Mouse (Mus musculus) gastrocnemius, adult 2 months (tissue): Measurements from ENCODE around the gene Tfdp1. TPM values are rescaled to one million over a fixed set of nuclear protein-coding genes. Genes with fewer than 3 reads are reported as not detected.

Experiments
- DNase-seq: peaks from one replicate; pipeline ENCODE4 v3.0.0; 2022
- H3K27ac ChIP-seq: fragments of 200-600 bp; 2 replicates; pipeline ENCODE4 v1.8.1; 2022; ENCODE audit warnings: mild to moderate bottlenecking
- H3K4me3 ChIP-seq: fragments of 200-600 bp; 2 replicates; pipeline ENCODE4 v1.8.1; 2022; ENCODE audit warnings: mild to moderate bottlenecking, moderate library complexity
- CTCF ChIP-seq: fragments of 200-600 bp; IDR thresholded peaks from 2 replicates; pipeline ENCODE4 v1.8.1; 2022; ENCODE audit warnings: antibody characterized with exemption, mild to moderate bottlenecking, moderate library complexity
- intact Hi-C: fragments of 180-260 bp; cut with DNase I; formaldehyde crosslinking; loops from one replicate; pipeline ENCODE4 v1.15.1; 2025
- total RNA-seq, 2 experiments: library from RNA; stranded (reverse); gene quantifications; 2 replicates each; pipeline ENCODE4 v1.2.3; 2021

Tfdp1 gene
- total RNA-seq, 2 experiments from 2014 or later: 56.8 to 60.3 TPM

- Histone ChIP-seq H3K27ac (no peak overlapping the region), H3K4me3 (no peak overlapping the region)
- TF ChIP-seq CTCF: peak; percentile 19; the same call in 1 of the 2 replicates
- intact Hi-C loops: no loop called here
- DNase-seq: no peak
Measured at GRCm38 (mm10) chr8:13361865-13362264, 23.3 kb downstream of the Tfdp1 start.

- DNase-seq: no peak
- TF ChIP-seq CTCF: no peak
- Histone ChIP-seq H3K4me3 (no peak overlapping the region), H3K27ac (peak overlapping the region; percentile 51)
- intact Hi-C loops: no loop called here
Measured at GRCm38 (mm10) chr8:13373151-13373662, 34.7 kb downstream of the Tfdp1 start.

DNA sequence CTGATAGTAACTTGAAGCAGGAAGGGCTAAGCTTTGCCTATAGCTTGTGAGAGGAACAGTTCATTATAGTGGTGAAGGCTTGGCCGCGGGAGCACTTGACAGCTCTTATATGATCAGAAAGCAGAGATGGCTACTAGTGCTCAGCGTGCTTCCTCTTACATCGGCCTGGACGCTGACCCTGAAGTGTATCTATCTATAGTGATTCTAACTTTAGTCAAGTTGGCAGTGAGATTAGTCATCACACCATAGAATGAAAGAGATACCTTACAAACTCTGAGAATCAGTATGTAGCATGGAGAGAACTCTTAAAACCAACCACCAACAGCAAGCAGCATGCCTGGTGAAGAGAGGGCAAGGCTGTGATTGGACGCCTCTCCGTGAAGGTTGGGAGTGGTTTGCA, 43.1 kb downstream of the Tfdp1 start:
- Histone ChIP-seq H3K27ac (peak overlapping the region; percentile 16; the same call in 1 of the 2 replicates), H3K4me3 (no peak overlapping the region)
- intact Hi-C loops: no loop called here
- TF ChIP-seq CTCF: no peak
- DNase-seq: no peak

DNA sequence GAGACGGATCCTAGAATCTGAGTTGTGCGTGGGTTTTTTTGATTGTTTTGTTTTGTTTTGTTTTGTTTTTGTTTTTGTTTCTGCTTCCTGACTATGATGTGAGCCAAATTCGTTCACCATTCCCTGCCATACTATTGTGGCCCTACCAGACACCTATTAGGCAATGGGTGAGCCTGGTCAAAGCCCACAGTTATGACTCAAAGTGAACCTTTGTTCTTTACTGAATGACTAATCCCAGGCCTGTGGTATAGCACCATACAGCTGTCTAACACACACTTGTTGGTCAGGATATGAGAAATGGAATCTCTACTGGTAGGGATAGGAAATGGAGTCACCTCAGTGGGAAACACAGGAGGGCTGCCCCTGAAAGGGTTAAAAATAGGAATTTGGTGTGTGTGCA, 44.0 kb downstream of the Tfdp1 start:
- TF ChIP-seq CTCF: no peak
- intact Hi-C loops: no loop called here
- Histone ChIP-seq H3K27ac (no peak overlapping the region), H3K4me3 (no peak overlapping the region)
- no peak for DNase-seq

- no peak for TF ChIP-seq CTCF
- intact Hi-C loops: no loop called here
- no peak overlapping the region for H3K4me3 ChIP-seq
- no peak overlapping the region for H3K27ac ChIP-seq
- no peak for DNase-seq
Measured at GRCm38 (mm10) chr8:13382999-13383398, 44.4 kb downstream of the Tfdp1 start.

DNA sequence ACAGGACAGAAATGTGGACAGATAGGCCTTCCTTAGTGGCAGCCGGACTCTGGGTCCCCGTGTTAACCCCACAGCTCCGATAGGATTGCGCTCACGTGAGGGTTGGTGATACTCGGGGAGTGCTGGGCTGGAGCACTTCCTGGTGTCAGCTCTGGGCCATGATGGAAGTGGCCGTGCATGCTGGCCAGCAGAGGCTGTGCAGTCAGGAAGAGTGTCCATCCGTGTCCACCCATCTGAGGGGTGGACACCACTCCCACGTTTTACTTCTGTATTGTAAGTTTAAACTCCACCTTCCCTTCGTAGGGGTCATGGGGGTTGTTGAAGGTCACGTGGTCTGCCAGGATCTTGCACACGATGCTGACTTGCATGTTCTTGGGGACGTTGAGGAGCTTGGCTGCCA, 47.8 kb downstream of the Tfdp1 start:
- intact Hi-C loops: no loop called here
- no peak for DNase-seq
- H3K4me3 ChIP-seq: no peak overlapping the region
- no peak overlapping the region for H3K27ac ChIP-seq
- no peak for TF ChIP-seq CTCF

DNA sequence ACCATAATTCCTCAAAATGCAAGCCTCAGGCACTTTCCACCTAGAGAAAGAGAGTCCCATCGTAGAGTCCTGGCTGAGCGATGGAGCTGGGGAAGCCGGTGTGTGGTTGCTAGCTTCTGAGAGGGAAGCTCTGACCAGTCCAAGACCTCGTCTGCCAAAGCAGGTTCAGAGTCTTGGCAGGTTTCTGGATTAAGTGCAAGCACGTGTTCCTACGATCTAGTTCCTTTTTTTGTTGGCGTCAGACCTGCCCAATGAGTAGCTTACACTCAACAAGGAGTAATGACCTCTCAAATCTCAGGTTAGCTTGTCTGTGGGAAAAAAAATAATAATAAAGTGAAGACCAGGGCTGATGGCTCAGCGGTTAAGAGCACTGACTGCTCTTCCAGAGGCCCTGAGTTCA, 49.2 kb downstream of the Tfdp1 start:
- intact Hi-C loops: no loop called here
- Histone ChIP-seq H3K27ac (no peak overlapping the region), H3K4me3 (no peak overlapping the region)
- no peak for TF ChIP-seq CTCF
- no peak for DNase-seq

GRCm38 (mm10) chr8:13388744-13389143, 50.2 kb downstream of the Tfdp1 start:
- Histone ChIP-seq H3K27ac (no peak overlapping the region), H3K4me3 (no peak overlapping the region)
- DNase-seq: no peak
- intact Hi-C loops: no loop called here
- TF ChIP-seq CTCF: no peak

GRCm38 (mm10) chr8:13393869-13394268, 55.3 kb downstream of the Tfdp1 start:
- intact Hi-C loops: no loop called here
- Histone ChIP-seq H3K4me3 (no peak overlapping the region), H3K27ac (no peak overlapping the region)
- TF ChIP-seq CTCF: no peak
- no peak for DNase-seq

DNA sequence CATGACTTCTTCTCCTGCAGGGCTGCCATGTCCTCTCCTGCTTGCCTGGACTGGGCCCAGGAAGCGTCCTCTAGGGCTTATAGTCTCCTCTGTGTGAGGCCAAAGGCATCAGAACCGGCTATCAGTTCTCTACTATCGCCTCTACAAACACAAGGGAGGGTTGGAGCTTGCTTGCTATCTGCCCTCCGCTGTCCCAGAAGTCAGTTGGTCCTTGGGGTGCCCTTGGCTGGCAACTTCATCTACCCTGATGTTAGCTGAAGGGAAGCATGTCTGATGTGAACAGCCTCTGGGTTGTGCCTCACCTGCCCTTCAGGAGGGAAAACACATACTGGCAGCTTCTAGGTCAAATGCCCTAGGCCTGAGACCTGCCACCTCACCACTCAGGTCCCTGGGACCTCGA, 58.2 kb downstream of the Tfdp1 start, which contains the start of gene Atp4b:
Atp4b (minus strand) TSS at position 101 of the 400 bp plus-strand sequence.
- Histone ChIP-seq H3K4me3 (no peak within 1 kb of the TSS), H3K27ac (no peak within 1 kb of the TSS)
- intact Hi-C loops: no loop called here
- TF ChIP-seq CTCF: no peak
- DNase-seq: no peak

GRCm38 (mm10) chr8:13403517-13403916, 65.0 kb downstream of the Tfdp1 start:
- TF ChIP-seq CTCF: no peak
- intact Hi-C loops: loop anchor here (10.0 kb wide), 1 partner anchor 331 kb away; no protein-coding TSS in a partner anchor
- no peak for DNase-seq

GRCm38 (mm10) chr8:13404666-13405131, 66.1 kb downstream of the Tfdp1 start, which contains the start of gene Grk1:
Gene Grk1 (plus strand): TSS chr8:13405081.
- TF ChIP-seq CTCF: no peak
- Histone ChIP-seq H3K27ac (no peak within 1 kb of the TSS), H3K4me3 (no peak within 1 kb of the TSS)
- intact Hi-C loops: loop anchor here (10.0 kb wide), 1 partner anchor 330 kb away; no protein-coding TSS in a partner anchor
- no peak for DNase-seq

More at GRCm38 (mm10) chr8:13403517-13403916, 65.0 kb downstream of the Tfdp1 start:
- Histone ChIP-seq H3K4me3 (no peak overlapping the region), H3K27ac (no peak overlapping the region)

GRCm38 (mm10) chr8:13406011-13406410, 67.5 kb downstream of the Tfdp1 start:
- intact Hi-C loops: loop anchor here (10.0 kb wide), 1 partner anchor 329 kb away; no protein-coding TSS in a partner anchor
- Histone ChIP-seq H3K4me3 (no peak overlapping the region), H3K27ac (no peak overlapping the region)
- DNase-seq: no peak
- TF ChIP-seq CTCF: no peak

- Histone ChIP-seq H3K27ac (no peak overlapping the region), H3K4me3 (no peak overlapping the region)
- peak; percentile 80 for DNase-seq
- TF ChIP-seq CTCF: peak; percentile 88
- intact Hi-C loops: no loop called here
Measured at GRCm38 (mm10) chr8:13411597-13411996, 73.0 kb downstream of the Tfdp1 start.
